Mouse (Mus musculus): ENCODE measurements at regions not wholly inside any gene's neighbourhood (a gene's known extent, or its start where the extent isn't known, plus 50 kb on each side); places are given as distances from the start of the nearest gene placed in this dataset.
"Not testable (repeated sequence)": the region's sequence is repeated elsewhere in the genome, so short reads cannot be mapped to it uniquely, and the experiment has no call there.

DNA sequence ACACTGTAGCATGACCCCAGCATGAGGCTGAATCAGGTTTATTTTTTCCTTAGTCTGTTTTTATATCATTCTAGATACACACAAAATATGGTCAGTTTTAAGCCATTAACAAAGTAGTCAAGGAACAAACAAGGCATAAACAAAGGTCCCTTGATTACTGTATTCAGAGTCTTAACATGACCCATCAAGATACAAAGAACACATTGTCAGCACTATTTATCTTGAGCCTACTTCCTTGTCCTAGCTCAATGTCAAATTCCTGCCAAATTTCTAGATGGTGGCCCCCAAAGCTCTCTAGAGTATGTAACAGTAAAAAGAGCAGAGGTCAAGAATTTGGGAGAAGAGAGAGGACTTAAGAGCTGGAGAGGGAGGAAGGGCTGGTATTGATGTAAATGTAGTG lies 79.9 kb upstream of the Thpo start:
- no peak for ATAC-seq
- Histone ChIP-seq H3K4me3 (ENCODE audit: low read depth, low read length) (no peak overlapping the region), H3K9ac (ENCODE audit: low read length) (no peak overlapping the region), H3K36me3 (ENCODE audit: control insufficient read depth, insufficient read depth, low read length) (no peaks in the 10 kb centered on the region), H3K4me2 (ENCODE audit: low read length) (no peak overlapping the region), H3K9me3 (replicated peaks; ENCODE audit: control insufficient read depth, low read length) (no peaks in the 10 kb centered on the region), H3K27ac (ENCODE audit: low read depth, low read length) (no peak overlapping the region), H3K4me1 (ENCODE audit: control insufficient read depth, insufficient read depth, low read length) (no peaks in the 10 kb centered on the region), H3K27me3 (replicated peaks; ENCODE audit: control insufficient read depth, insufficient read depth, low read length) (no peaks in the 10 kb centered on the region)
- DNase-seq (ENCODE audit: low spot score): no peak

DNA sequence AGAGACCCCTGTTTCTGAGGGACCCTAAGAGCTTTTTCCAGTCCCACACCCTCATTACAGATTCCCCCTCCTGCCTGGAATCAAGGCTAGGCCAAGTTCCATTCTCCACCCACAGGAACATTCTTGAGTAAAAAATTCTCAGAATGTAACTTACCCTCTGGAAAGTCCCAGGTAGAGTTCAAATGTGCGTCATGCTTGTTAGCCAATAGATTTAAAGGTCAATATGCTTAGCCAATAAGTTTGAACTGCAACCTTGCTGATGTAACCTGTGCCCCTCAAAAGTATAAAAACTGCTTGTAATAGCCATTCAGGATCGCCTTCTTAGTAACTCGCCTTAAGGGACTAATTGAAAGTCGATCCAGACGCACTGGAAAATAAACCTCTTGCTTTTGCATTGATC lies 77.7 kb upstream of the Thpo start:
- H3K9me3 ChIP-seq (replicated peaks; ENCODE audit: control insufficient read depth, low read length); H3K4me1 ChIP-seq (ENCODE audit: control insufficient read depth, insufficient read depth, low read length); H3K4me3 ChIP-seq (ENCODE audit: low read depth, low read length); ATAC-seq; H3K27me3 ChIP-seq (replicated peaks; ENCODE audit: control insufficient read depth, insufficient read depth, low read length); DNase-seq (ENCODE audit: low spot score); H3K27ac ChIP-seq (ENCODE audit: low read depth, low read length); H3K36me3 ChIP-seq (ENCODE audit: control insufficient read depth, insufficient read depth, low read length); H3K4me2 ChIP-seq (ENCODE audit: low read length); H3K9ac ChIP-seq (ENCODE audit: low read length): not testable (repeated sequence)
- 85% methylated on average over 5 of the region's 5 CpGs for WGBS

DNA sequence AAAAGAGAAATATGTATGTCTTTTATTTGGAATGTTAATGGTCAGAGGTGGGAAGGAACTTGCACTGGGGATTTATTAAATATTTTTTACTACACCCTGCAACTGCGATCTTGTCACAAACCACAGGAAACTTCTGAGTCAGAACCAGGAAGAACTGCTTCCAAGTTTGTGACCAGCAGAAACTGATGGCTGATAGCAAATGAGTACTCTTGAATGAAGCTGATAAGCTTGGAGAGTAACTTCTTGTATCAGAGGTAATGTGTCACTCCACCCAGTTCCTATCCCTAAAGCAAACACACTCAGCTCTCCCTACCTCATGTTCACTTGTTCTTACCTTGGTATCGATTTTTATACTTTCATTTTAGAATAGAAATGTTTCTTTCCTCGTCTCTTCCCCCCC lies 76.0 kb upstream of the Thpo start:
- H3K27ac ChIP-seq (ENCODE audit: low read depth, low read length): no peak overlapping the region
- no peak overlapping the region for H3K4me3 ChIP-seq (ENCODE audit: low read depth, low read length)
- no peaks in the 10 kb centered on the region for H3K4me1 ChIP-seq (ENCODE audit: control insufficient read depth, insufficient read depth, low read length)
- H3K9me3 ChIP-seq (replicated peaks; ENCODE audit: control insufficient read depth, low read length): no peaks in the 10 kb centered on the region
- no peaks in the 10 kb centered on the region for H3K36me3 ChIP-seq (ENCODE audit: control insufficient read depth, insufficient read depth, low read length)
- no peak overlapping the region for H3K9ac ChIP-seq (ENCODE audit: low read length)
- no peak overlapping the region for H3K4me2 ChIP-seq (ENCODE audit: low read length)
- DNase-seq (ENCODE audit: low spot score) (no peak), ATAC-seq (no peak)
- H3K27me3 ChIP-seq (replicated peaks; ENCODE audit: control insufficient read depth, insufficient read depth, low read length): no peaks in the 10 kb centered on the region
- WGBS: 78% methylated on average over 3 of the region's 3 CpGs

DNA sequence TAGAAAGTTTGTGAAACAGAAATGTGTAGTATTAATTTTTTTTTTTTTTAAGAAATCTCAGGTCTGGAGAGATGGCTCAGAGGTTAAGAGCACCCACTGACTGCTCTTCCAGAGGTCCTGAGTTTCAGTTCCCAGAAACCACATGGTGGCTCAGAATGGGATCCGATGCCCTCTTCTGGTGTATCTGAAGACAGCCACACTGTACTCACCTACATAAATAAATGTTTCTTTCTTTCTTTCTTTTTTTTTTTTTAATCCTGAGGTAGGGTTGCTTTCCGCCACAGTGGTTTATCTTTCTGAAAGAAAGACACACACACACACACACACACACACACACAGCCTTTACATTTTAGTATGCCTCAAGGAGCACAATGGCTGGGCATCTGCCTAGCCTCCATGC lies 74.0 kb upstream of the Thpo start:
- Histone ChIP-seq H3K4me2 (ENCODE audit: low read length) (no peak overlapping the region), H3K4me1 (ENCODE audit: control insufficient read depth, insufficient read depth, low read length) (no peaks in the 10 kb centered on the region), H3K27me3 (replicated peaks; ENCODE audit: control insufficient read depth, insufficient read depth, low read length) (no peaks in the 10 kb centered on the region), H3K9me3 (replicated peaks; ENCODE audit: control insufficient read depth, low read length) (no peaks in the 10 kb centered on the region), H3K36me3 (ENCODE audit: control insufficient read depth, insufficient read depth, low read length) (no peaks in the 10 kb centered on the region), H3K27ac (ENCODE audit: low read depth, low read length) (no peak overlapping the region), H3K9ac (ENCODE audit: low read length) (no peak overlapping the region), H3K4me3 (ENCODE audit: low read depth, low read length) (no peak overlapping the region)
- WGBS: 85% methylated on average over 2 of the region's 2 CpGs
- ATAC-seq (no peak), DNase-seq (ENCODE audit: low spot score) (no peak)

DNA sequence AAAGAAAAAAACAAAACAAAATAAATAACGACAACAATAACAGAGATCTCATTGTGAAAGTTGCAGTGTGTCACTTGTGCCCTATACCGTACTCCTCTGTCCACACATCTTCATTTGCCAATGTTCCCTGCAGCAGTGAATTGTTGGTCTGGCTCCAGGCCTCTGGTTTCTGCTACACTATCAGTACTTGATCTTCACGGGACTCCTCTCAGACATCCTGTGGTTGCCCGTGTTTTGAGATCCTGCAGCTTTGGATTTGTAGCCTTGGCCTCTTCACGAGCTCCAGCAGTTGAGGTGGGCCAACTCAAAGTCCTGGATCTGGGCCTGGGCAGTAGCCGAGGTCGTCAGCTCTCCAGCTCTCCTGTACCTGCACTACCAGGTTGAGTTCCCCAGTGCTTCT lies 72.4 kb upstream of the Thpo start:
- Histone ChIP-seq H3K9ac (ENCODE audit: low read length) (no peak overlapping the region), H3K4me2 (ENCODE audit: low read length) (no peak overlapping the region), H3K27me3 (replicated peaks; ENCODE audit: control insufficient read depth, insufficient read depth, low read length) (no peaks in the 10 kb centered on the region), H3K9me3 (replicated peaks; ENCODE audit: control insufficient read depth, low read length) (no peaks in the 10 kb centered on the region), H3K36me3 (ENCODE audit: control insufficient read depth, insufficient read depth, low read length) (no peaks in the 10 kb centered on the region), H3K4me3 (ENCODE audit: low read depth, low read length) (no peak overlapping the region), H3K27ac (ENCODE audit: low read depth, low read length) (no peak overlapping the region), H3K4me1 (ENCODE audit: control insufficient read depth, insufficient read depth, low read length) (no peaks in the 10 kb centered on the region)
- WGBS: 90% methylated on average over 7 of the region's 7 CpGs
- DNase-seq (ENCODE audit: low spot score): no peak
- ATAC-seq: no peak

DNA sequence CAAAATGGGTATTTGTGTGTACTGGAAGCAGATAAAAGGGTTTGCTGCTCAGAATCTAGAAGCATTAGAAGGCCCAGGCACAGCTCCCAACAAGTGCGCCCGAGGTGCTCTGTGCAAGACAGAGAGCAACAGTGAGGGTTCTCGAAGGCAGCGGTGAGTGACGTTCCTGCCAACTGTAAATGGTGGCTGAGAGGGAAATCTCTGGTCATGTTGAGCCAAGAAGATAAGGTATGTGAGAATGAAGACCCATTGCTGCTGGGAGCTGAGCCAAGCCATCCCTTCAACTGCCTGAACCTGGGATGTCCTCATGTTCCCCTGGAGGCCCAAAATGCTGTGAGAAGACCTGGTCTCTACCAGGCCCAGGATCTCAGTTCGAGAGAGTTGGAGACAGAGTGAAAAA lies 71.5 kb upstream of the Thpo start:
- Histone ChIP-seq H3K4me3 (ENCODE audit: low read depth, low read length) (no peak overlapping the region), H3K4me1 (ENCODE audit: control insufficient read depth, insufficient read depth, low read length) (no peaks in the 10 kb centered on the region), H3K27me3 (replicated peaks; ENCODE audit: control insufficient read depth, insufficient read depth, low read length) (no peaks in the 10 kb centered on the region), H3K27ac (ENCODE audit: low read depth, low read length) (no peak overlapping the region), H3K36me3 (ENCODE audit: control insufficient read depth, insufficient read depth, low read length) (no peaks in the 10 kb centered on the region), H3K9ac (ENCODE audit: low read length) (no peak overlapping the region), H3K9me3 (replicated peaks; ENCODE audit: control insufficient read depth, low read length) (no peaks in the 10 kb centered on the region), H3K4me2 (ENCODE audit: low read length) (no peak overlapping the region)
- ATAC-seq (no peak), DNase-seq (ENCODE audit: low spot score) (no peak)
- 85% methylated on average over 6 of the region's 6 CpGs for WGBS

DNA sequence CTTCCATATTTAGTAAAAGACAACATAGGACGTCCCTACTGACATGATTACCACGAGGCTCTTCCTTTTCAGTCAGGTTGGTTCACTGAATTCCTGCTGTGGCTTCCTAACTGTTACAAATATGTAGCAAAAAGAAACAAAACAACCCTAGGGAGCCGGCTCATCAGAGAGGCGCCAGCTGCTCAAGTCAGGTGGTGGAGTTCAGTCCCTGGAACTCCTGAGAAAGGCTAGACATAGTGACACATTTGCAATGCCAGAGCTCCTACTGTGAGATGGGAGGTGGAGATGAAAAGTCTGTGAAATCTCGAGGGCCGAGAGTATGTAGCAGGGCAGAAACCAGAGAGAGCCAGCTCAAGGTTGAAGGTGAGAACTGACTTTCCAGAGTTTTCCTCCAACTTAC lies 70.8 kb upstream of the Thpo start:
- ATAC-seq (peak; percentile 25), DNase-seq (ENCODE audit: low spot score) (peak; percentile 13)
- Histone ChIP-seq H3K36me3 (ENCODE audit: control insufficient read depth, insufficient read depth, low read length) (no peaks in the 10 kb centered on the region), H3K27ac (ENCODE audit: low read depth, low read length) (no peak overlapping the region), H3K9ac (ENCODE audit: low read length) (no peak overlapping the region; the same call in 1 of the 2 replicates), H3K9me3 (replicated peaks; ENCODE audit: control insufficient read depth, low read length) (no peaks in the 10 kb centered on the region), H3K4me2 (ENCODE audit: low read length) (peak overlapping the region; percentile 48), H3K4me1 (ENCODE audit: control insufficient read depth, insufficient read depth, low read length) (no peaks in the 10 kb centered on the region), H3K4me3 (ENCODE audit: low read depth, low read length) (peak overlapping the region; percentile 30; the same call in 1 of the 2 replicates), H3K27me3 (replicated peaks; ENCODE audit: control insufficient read depth, insufficient read depth, low read length) (no peaks in the 10 kb centered on the region)
- WGBS: 9% methylated on average over 6 of the region's 6 CpGs

DNA sequence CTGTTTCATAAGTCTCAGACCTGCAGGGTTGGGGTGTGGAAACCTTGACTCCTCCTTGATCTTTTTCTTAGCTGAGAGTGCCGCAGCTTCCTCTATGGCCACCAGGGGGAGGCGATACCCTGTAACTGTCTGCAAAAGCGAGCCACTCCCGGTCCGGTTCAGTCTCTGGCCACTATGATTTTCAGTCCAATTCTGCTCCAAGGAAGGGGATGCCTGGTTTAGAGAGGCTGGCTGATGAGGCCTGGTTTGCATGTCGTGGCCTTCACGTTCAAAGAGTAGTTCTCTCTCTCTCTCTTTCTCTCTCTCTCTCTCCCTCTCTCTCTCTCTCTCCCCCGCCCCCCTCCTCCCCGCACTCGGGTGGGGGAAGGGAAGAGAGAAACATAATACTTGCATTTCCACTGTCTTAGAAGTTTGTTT lies 70.3 kb upstream of the Thpo start:
- 2% methylated on average over 10 of the region's 10 CpGs for WGBS
- DNase-seq (ENCODE audit: low spot score) (peak; percentile 79), ATAC-seq (peak; percentile 88)
- peak overlapping the region; percentile 32; the same call in 1 of the 2 replicates for H3K9ac ChIP-seq (ENCODE audit: low read length)
- H3K4me3 ChIP-seq (ENCODE audit: low read depth, low read length): peak overlapping the region; percentile 30
- H3K27me3 ChIP-seq (replicated peaks; ENCODE audit: control insufficient read depth, insufficient read depth, low read length): no peaks in the 10 kb centered on the region
- no peaks in the 10 kb centered on the region for H3K4me1 ChIP-seq (ENCODE audit: control insufficient read depth, insufficient read depth, low read length)
- H3K4me2 ChIP-seq (ENCODE audit: low read length): peak overlapping the region; percentile 48
- H3K36me3 ChIP-seq (ENCODE audit: control insufficient read depth, insufficient read depth, low read length): no peaks in the 10 kb centered on the region
- H3K27ac ChIP-seq (ENCODE audit: low read depth, low read length): no peak overlapping the region
- H3K9me3 ChIP-seq (replicated peaks; ENCODE audit: control insufficient read depth, low read length): no peaks in the 10 kb centered on the region

DNA sequence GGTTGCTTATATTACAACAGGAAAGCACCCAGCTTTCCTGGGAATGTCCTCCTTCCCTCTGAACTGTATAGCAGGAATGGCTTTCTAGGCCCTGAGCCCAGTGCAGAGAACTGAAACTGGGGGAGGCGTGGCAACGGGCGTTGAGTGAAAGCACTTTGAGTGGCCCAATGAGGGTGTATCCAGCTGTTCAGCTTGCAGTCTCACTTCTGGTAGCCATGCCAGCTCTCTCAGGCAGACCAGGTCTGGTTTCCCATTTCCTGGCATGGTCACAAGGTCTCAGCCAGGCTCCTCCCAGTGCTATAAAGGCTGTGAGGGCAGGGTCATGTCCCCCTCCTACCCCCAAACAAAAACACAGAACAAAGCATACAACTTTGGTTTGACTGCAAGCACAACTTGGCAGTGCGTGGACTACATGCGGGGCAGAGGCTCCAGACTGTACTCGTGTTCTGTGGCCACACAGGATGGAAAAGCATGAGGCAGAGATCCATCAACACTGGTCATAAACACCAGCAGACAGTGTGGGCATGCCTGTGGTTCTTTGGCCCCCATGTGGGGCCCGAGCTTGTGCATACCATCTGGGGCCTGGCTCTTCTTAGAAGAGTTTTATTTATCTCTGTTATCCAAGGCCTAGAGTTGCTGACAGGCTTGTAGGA lies 69.1 kb upstream of the Thpo start:
- Histone ChIP-seq H3K27me3 (replicated peaks; ENCODE audit: control insufficient read depth, insufficient read depth, low read length) (no peaks in the 10 kb centered on the region), H3K9me3 (replicated peaks; ENCODE audit: control insufficient read depth, low read length) (no peaks in the 10 kb centered on the region), H3K4me3 (ENCODE audit: low read depth, low read length) (no peak overlapping the region), H3K36me3 (ENCODE audit: control insufficient read depth, insufficient read depth, low read length) (no peaks in the 10 kb centered on the region), H3K4me2 (ENCODE audit: low read length) (no peak overlapping the region), H3K9ac (ENCODE audit: low read length) (no peak overlapping the region), H3K4me1 (ENCODE audit: control insufficient read depth, insufficient read depth, low read length) (no peaks in the 10 kb centered on the region), H3K27ac (ENCODE audit: low read depth, low read length) (no peak overlapping the region)
- 80% methylated on average over 7 of the region's 7 CpGs for WGBS
- DNase-seq (ENCODE audit: low spot score) (no peak), ATAC-seq (no peak)
